Mouse (Mus musculus) forebrain, embryonic 13.5 days (tissue): ENCODE measurements at regions not wholly inside any gene's neighbourhood (a gene's known extent, or its start where the extent isn't known, plus 50 kb on each side); places are given as distances from the start of the nearest gene placed in this dataset.
"Not testable (repeated sequence)": the region's sequence is repeated elsewhere in the genome, so short reads cannot be mapped to it uniquely, and the experiment has no call there.

Experiments used
- ATAC-seq: fragments of 200-750 bp; cut with Nextera tagmentation; 2 replicates; pipeline ENCODE4 v1.8.0; 2017
- H3K27ac ChIP-seq: fragments of 300-500 bp; sonication (generic); 2 replicates; pipeline ENCODE4 v1.5.1; 2015; ENCODE audit warnings: inconsistent platforms, mild to moderate bottlenecking, moderate library complexity
- H3K27me3 ChIP-seq: fragments of 300-500 bp; sonication (generic); 2 replicates; pipeline ENCODE4 v1.6.1; 2015; ENCODE audit warnings: mild to moderate bottlenecking, inconsistent platforms
- H3K36me3 ChIP-seq: fragments of 300-500 bp; sonication (generic); 2 replicates; pipeline ENCODE4 v1.6.1; 2015; ENCODE audit warnings: mild to moderate bottlenecking, inconsistent platforms; ENCODE audit not compliant: poor library complexity, severe bottlenecking
- H3K4me1 ChIP-seq: fragments of 300-500 bp; sonication (generic); 2 replicates; pipeline ENCODE4 v1.6.1; 2015; ENCODE audit warnings: inconsistent platforms
- H3K4me2 ChIP-seq: fragments of 300-500 bp; sonication (generic); 2 replicates; pipeline ENCODE4 v1.6.1; 2015; ENCODE audit warnings: inconsistent platforms, mild to moderate bottlenecking, moderate library complexity
- H3K4me3 ChIP-seq: fragments of 300-500 bp; sonication (generic); 2 replicates; pipeline ENCODE4 v1.5.1; 2015; ENCODE audit warnings: mild to moderate bottlenecking, inconsistent platforms
- H3K9ac ChIP-seq: fragments of 300-500 bp; sonication (generic); 2 replicates; pipeline ENCODE4 v1.6.1; 2015; ENCODE audit warnings: mild to moderate bottlenecking, inconsistent platforms
- H3K9me3 ChIP-seq: fragments of 300-500 bp; sonication (generic); replicated peaks from 2 replicates; pipeline ENCODE4 v1.6.1; 2016; ENCODE audit warnings: inconsistent platforms
- WGBS: fragments of 180-500 bp; shearing (Covaris S2); methylation state at CpG from one replicate; pipeline ENCODE4 v1.1.7; 2015; 5-methylcytosine and 5-hydroxymethylcytosine counted together

DNA sequence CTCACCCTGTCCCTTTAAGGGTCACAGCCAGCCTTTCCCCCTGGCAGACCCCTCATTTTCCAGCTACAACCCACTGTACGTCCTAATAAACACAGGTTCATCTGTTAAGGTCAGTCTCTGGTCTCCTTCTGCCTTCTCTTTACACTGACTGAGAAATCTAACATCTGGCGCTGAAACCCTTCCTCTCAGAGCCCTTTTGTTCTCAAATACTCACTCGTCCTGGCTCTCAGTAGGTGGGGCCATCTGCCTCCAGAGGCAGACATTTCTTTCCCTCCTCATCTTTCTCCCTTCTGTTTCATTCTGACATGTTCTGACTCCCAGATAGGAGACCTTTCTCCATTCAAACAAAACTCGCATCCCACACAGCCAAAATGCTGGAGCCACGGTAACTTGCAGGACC lies 102.6 kb upstream of the Thpo start:
- Histone ChIP-seq H3K4me3 (no peak overlapping the region), H3K36me3 (no peaks in the 10 kb centered on the region), H3K4me1 (peaks cover 4% of the 10 kb centered on the region), H3K27ac (no peak overlapping the region; the same call in 1 of the 2 replicates), H3K27me3 (no peaks in the 10 kb centered on the region), H3K9ac (no peak overlapping the region), H3K4me2 (no peak overlapping the region), H3K9me3 (no peaks in the 10 kb centered on the region)
- ATAC-seq = no peak
- WGBS = 31% methylated on average over 5 of the region's 5 CpGs

DNA sequence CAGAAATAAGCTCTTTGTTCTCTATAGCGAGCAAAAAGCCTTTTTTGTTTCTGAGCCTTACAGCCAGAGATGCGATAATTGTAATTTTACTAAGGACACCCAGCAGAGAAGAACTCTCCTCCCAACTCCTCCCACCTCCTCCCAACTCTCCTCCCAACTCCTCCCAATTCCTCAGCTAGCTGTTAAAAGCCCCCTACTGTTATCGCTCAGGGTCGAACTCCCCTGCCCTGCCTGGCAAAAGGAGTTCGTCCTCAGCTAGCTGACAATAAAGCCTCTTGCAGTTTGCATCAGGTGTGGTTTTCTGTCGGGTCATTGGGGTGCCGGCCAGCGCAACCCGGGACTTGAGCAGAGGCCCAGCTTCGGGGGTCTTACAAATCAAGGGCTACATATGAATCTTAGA lies 99.5 kb upstream of the Thpo start:
- not testable (repeated sequence) for H3K9me3 ChIP-seq, H3K9ac ChIP-seq, H3K27ac ChIP-seq, H3K4me1 ChIP-seq, H3K27me3 ChIP-seq, H3K36me3 ChIP-seq, ATAC-seq, H3K4me2 ChIP-seq, H3K4me3 ChIP-seq
- 73% methylated on average over 10 of the region's 10 CpGs for WGBS

DNA sequence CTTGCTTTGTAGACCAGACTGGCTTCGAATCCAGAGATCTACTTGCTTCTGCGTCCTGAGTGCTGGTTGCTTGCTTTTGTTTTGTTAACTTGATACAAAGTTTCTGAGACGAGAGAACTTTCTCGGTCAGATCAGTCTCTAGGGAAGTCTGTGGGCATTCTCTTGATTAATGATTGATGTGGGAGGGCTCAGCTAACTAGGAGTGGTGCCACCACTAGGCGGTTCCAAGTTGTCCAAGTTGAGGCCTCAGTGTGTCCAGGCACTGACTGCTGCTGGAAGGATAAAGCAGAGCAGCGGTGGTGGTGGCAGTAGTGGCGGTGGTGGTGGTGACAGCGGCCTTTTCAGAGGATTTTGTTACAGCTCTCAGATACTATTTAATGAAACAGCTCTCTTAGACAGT lies 99.0 kb upstream of the Thpo start:
- Histone ChIP-seq H3K4me1 (peaks cover 4% of the 10 kb centered on the region), H3K9me3 (no peaks in the 10 kb centered on the region), H3K36me3 (no peaks in the 10 kb centered on the region), H3K4me3 (no peak overlapping the region), H3K27ac (no peak overlapping the region), H3K27me3 (no peaks in the 10 kb centered on the region), H3K9ac (no peak overlapping the region), H3K4me2 (no peak overlapping the region)
- WGBS = 83% methylated on average over 8 of the region's 8 CpGs
- no peak for ATAC-seq

DNA sequence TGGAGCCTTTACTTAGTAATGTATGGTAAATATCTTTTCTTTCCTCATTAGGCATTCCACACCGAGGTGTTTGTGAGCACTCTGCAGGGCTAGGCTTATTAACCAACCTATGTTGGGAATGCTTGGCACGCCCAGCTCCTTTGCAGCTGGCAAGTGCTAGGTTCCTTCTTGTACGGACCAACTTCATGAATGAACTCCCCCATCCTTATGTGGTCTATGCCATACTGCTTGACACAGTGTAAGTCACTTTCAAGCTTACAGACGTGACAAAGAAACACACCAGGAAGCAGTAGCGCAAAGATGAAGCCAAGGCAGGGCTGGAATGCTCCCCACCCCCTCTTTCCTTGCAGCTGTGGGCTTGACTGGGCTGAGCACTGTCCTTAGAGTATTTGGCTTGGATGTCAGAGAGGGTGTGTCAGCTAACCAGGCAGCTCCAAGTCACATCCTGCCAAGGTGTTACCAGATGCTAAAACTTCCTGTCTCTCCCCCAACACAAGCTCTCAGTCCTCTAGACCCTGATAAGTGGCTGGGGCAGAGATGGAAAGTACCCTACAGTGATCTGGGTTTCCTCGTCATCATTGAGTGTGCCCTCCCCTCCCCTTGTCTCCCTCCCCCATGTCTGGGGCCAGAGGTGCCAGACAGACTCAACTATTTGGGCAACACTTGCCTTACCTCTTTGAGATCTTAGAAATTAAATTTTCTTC lies 95.6 kb upstream of the Thpo start:
- no peaks in the 10 kb centered on the region for H3K9me3 ChIP-seq
- WGBS = 47% methylated on average over 6 of the region's 6 CpGs
- H3K4me3 ChIP-seq = no peak overlapping the region
- no peak overlapping the region for H3K4me2 ChIP-seq
- H3K27ac ChIP-seq = no peak overlapping the region
- no peak overlapping the region for H3K9ac ChIP-seq
- H3K36me3 ChIP-seq = no peaks in the 10 kb centered on the region
- no peaks in the 10 kb centered on the region for H3K27me3 ChIP-seq
- no peak for ATAC-seq
- no peaks in the 10 kb centered on the region for H3K4me1 ChIP-seq

DNA sequence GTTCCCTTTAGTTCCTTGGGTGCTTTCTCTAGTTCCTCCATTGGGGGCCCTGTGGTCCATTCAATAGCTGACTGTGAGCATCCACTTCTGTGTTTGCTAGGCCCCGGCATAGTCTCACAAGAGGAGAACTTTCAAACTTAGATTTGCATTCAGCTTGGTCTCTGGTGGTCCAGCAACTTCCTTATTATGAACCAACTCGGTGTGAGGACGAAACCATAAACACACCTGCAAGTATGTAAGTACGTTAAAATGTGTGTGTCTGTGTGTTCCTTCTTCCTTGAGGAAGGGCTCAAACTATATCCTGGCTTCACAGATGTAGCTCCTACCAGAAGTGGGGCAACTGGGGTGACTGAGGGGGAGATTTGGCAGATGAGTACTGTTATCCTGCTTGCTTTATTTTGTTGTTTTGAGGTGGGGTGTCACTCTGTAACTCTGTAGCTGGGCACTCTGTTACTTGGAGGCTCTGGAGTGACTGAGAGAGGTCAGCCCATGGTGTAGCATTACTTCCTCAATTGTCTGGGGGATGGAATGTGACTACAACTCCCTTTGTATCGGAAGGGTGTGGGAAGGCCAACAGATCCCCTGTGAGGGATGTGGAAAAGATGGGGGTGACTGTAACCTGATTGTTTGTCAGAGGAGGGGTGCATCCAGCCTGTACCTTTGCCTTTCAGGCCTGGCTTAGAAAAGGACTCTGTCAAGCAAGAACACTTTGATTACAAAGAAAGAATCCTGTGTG lies 94.9 kb upstream of the Thpo start:
- Histone ChIP-seq H3K27ac (no peak overlapping the region), H3K36me3 (no peaks in the 10 kb centered on the region), H3K27me3 (no peaks in the 10 kb centered on the region), H3K9ac (no peak overlapping the region), H3K4me2 (no peak overlapping the region), H3K4me3 (no peak overlapping the region), H3K9me3 (no peaks in the 10 kb centered on the region), H3K4me1 (no peaks in the 10 kb centered on the region)
- WGBS = 81% methylated on average over 5 of the region's 5 CpGs
- ATAC-seq = no peak

DNA sequence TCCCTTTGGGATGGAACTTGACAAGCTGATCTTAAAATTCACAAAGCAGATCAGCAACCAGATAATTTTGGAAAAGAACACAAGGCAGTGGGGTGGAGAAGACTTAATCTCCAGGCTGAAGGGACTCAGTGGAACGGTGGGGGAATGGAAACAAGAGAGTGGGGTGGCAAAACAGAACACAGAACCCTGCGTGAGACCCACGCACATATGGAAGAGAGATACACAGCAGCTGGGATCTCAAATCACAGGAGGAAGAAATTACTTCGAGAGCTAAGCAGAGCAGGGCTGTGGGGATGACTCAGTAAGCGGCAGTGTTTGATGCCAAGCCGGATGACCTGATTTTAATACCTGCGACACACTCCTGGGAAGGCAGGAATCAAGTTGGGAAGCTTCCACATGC lies 89.9 kb upstream of the Thpo start:
- Histone ChIP-seq H3K4me1 (no peaks in the 10 kb centered on the region), H3K27ac (no peak overlapping the region), H3K4me2 (no peak overlapping the region), H3K36me3 (no peaks in the 10 kb centered on the region), H3K27me3 (no peaks in the 10 kb centered on the region), H3K9ac (no peak overlapping the region), H3K9me3 (no peaks in the 10 kb centered on the region), H3K4me3 (no peak overlapping the region)
- no peak for ATAC-seq
- 51% methylated on average over 7 of the region's 7 CpGs for WGBS

DNA sequence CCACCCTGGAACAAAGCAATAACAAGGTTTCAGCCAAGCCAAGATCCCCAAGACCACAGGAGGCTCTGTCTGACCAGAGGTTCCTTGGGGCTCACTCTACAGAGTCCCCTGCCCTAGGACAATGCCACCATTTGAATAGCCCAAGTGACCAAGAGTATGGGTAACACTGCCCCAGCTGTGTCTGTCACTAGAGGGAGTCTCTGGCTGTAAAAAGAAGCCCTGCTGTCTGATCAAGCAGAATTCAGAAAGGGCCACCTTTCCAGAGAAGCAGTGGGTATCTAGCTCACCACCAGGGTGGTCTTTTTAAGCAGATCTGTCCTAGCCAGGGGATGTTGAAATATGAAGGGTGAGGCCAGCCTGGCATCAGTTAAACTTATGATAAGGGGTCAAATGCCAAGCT lies 86.6 kb upstream of the Thpo start:
- no peaks in the 10 kb centered on the region for H3K36me3 ChIP-seq
- 0 out of 2 replicates have a peak, but pooled peaks cover 9% of the 10 kb centered on the region for H3K4me1 ChIP-seq
- no peaks in the 10 kb centered on the region for H3K27me3 ChIP-seq
- no peak overlapping the region for H3K4me2 ChIP-seq
- H3K27ac ChIP-seq = no peak overlapping the region
- no peak overlapping the region for H3K9ac ChIP-seq
- H3K9me3 ChIP-seq = no peaks in the 10 kb centered on the region
- ATAC-seq = no peak
- no peak overlapping the region for H3K4me3 ChIP-seq

DNA sequence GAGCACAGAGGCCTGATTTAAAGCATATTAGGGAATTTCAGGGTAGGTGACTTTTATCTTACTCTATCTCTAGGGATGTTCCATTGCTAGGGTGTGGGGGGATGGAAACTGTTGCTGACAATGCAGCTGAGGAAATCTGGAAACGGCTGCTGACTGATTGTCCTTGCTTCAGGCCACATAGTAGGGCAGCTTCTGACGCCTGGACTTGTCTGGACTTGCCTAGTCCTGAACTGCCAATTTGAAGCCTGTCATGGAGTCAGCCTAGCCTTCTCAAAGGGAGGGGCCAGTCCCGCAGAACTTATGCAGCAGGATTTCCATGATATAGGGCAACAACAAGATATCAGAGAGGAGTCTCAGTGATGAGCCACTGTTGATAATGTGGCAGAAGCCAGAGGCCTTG lies 85.3 kb upstream of the Thpo start:
- no peaks in the 10 kb centered on the region for H3K9me3 ChIP-seq
- H3K27ac ChIP-seq = no peak overlapping the region
- no peaks in the 10 kb centered on the region for H3K36me3 ChIP-seq
- H3K9ac ChIP-seq = no peak overlapping the region
- H3K4me2 ChIP-seq = no peak overlapping the region
- H3K4me1 ChIP-seq = 0 out of 2 replicates have a peak, but pooled peaks cover 9% of the 10 kb centered on the region
- H3K27me3 ChIP-seq = no peaks in the 10 kb centered on the region
- no peak for ATAC-seq
- H3K4me3 ChIP-seq = no peak overlapping the region
- 95% methylated on average over 3 of the region's 3 CpGs for WGBS

DNA sequence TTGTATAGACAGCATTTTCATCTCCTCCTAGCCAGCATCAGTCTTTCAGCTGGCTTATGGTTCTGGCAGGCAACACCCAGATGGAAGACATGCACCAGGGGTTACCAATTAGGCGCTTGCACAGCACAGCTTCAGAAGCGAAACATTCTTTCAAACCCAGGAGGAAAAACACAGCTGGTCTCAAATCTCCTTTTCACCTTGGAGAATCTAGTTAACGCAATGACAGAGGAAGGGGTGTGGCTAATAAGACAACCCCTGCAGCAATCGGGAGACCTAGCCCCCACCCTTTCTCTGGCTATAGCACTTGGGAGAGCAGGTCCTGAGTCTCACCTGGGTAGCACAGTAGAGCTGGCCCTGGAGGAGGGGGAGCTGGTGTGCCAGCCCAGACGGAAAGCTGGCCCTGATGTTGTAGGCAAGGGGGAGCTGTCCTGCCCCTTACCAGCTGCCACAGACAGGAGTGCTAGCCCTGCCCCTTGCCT lies 84.4 kb upstream of the Thpo start:
- no peaks in the 10 kb centered on the region for H3K27me3 ChIP-seq
- WGBS = 41% methylated on average over 5 of the region's 5 CpGs
- no peaks in the 10 kb centered on the region for H3K36me3 ChIP-seq
- 0 out of 2 replicates have a peak, but pooled peaks cover 9% of the 10 kb centered on the region for H3K4me1 ChIP-seq
- no peak overlapping the region for H3K4me2 ChIP-seq
- no peaks in the 10 kb centered on the region for H3K9me3 ChIP-seq
- H3K4me3 ChIP-seq = no peak overlapping the region
- no peak overlapping the region for H3K27ac ChIP-seq
- ATAC-seq = no peak
- no peak overlapping the region for H3K9ac ChIP-seq

DNA sequence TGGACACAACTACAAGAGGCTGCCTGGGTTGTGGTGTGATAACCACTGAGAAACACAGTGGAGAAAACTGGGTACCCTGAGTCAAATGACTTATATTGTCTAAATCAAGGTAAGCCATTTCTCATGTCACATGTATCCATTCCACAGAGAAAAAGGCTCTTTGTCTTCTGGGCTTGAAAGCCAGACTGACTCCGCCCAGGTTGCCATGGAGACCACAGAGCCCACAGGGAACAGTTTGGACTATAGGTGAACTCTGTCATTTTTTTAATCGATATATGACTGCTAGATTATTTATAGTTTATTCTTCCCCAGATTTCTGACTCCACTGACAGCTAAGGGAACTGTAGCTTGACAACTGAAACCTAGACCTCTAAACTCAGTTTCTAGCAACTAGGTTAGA lies 80.7 kb upstream of the Thpo start:
- Histone ChIP-seq H3K9ac (no peak overlapping the region), H3K27ac (no peak overlapping the region), H3K27me3 (no peaks in the 10 kb centered on the region), H3K4me2 (no peak overlapping the region), H3K9me3 (no peaks in the 10 kb centered on the region), H3K4me1 (0 out of 2 replicates have a peak, but pooled peaks cover 9% of the 10 kb centered on the region), H3K36me3 (no peaks in the 10 kb centered on the region), H3K4me3 (no peak overlapping the region)
- WGBS = 77% methylated on average over 2 of the region's 2 CpGs
- no peak for ATAC-seq

DNA sequence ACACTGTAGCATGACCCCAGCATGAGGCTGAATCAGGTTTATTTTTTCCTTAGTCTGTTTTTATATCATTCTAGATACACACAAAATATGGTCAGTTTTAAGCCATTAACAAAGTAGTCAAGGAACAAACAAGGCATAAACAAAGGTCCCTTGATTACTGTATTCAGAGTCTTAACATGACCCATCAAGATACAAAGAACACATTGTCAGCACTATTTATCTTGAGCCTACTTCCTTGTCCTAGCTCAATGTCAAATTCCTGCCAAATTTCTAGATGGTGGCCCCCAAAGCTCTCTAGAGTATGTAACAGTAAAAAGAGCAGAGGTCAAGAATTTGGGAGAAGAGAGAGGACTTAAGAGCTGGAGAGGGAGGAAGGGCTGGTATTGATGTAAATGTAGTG lies 79.9 kb upstream of the Thpo start:
- no peak overlapping the region for H3K9ac ChIP-seq
- H3K27ac ChIP-seq = no peak overlapping the region
- H3K27me3 ChIP-seq = no peaks in the 10 kb centered on the region
- no peak for ATAC-seq
- no peak overlapping the region for H3K4me2 ChIP-seq
- H3K9me3 ChIP-seq = no peaks in the 10 kb centered on the region
- 0 out of 2 replicates have a peak, but pooled peaks cover 9% of the 10 kb centered on the region for H3K4me1 ChIP-seq
- H3K36me3 ChIP-seq = no peaks in the 10 kb centered on the region
- H3K4me3 ChIP-seq = no peak overlapping the region

DNA sequence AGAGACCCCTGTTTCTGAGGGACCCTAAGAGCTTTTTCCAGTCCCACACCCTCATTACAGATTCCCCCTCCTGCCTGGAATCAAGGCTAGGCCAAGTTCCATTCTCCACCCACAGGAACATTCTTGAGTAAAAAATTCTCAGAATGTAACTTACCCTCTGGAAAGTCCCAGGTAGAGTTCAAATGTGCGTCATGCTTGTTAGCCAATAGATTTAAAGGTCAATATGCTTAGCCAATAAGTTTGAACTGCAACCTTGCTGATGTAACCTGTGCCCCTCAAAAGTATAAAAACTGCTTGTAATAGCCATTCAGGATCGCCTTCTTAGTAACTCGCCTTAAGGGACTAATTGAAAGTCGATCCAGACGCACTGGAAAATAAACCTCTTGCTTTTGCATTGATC lies 77.7 kb upstream of the Thpo start:
- H3K27ac ChIP-seq, ATAC-seq, H3K9me3 ChIP-seq, H3K4me3 ChIP-seq, H3K4me1 ChIP-seq, H3K27me3 ChIP-seq, H3K9ac ChIP-seq, H3K36me3 ChIP-seq, H3K4me2 ChIP-seq: not testable (repeated sequence)
- WGBS = 77% methylated on average over 5 of the region's 5 CpGs

DNA sequence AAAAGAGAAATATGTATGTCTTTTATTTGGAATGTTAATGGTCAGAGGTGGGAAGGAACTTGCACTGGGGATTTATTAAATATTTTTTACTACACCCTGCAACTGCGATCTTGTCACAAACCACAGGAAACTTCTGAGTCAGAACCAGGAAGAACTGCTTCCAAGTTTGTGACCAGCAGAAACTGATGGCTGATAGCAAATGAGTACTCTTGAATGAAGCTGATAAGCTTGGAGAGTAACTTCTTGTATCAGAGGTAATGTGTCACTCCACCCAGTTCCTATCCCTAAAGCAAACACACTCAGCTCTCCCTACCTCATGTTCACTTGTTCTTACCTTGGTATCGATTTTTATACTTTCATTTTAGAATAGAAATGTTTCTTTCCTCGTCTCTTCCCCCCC lies 76.0 kb upstream of the Thpo start:
- Histone ChIP-seq H3K27ac (no peak overlapping the region), H3K4me2 (no peak overlapping the region), H3K36me3 (no peaks in the 10 kb centered on the region), H3K9ac (no peak overlapping the region), H3K27me3 (no peaks in the 10 kb centered on the region), H3K4me3 (no peak overlapping the region), H3K4me1 (peaks cover under 1% of the 10 kb centered on the region; the same call in 1 of the 2 replicates), H3K9me3 (no peaks in the 10 kb centered on the region)
- no peak for ATAC-seq
- WGBS = 89% methylated on average over 3 of the region's 3 CpGs
